Mouse (Mus musculus) heart, adult 2 months (tissue): ENCODE data around the gene Apool. TPM values are rescaled to one million over a fixed set of nuclear protein-coding genes. Genes with fewer than 3 reads are reported as not detected.
A peak's percentile ranks its signal among the peaks of the same experiment; 100 is the strongest.
"Not testable (repeated sequence)": the region's sequence is repeated elsewhere in the genome, so short reads cannot be mapped to it uniquely, and the experiment has no call there.

Experiments
- DNase-seq, 2 experiments: peaks; one replicate each; pipeline ENCODE4 v3.0.0; 2021
- H3K27ac ChIP-seq: fragments of 200-600 bp; 2 replicates; pipeline ENCODE4 v1.8.1; 2022
- H3K27me3 ChIP-seq: fragments of 200-500 bp; 2 replicates; pipeline ENCODE4 v1.6.1; 2012; ENCODE audit warnings: mild to moderate bottlenecking, low read length, inconsistent platforms, mixed read lengths; ENCODE audit not compliant: control insufficient read depth, insufficient read depth
- H3K36me3 ChIP-seq: fragments of 200-500 bp; 2 replicates; pipeline ENCODE4 v1.6.1; 2012; ENCODE audit warnings: low read length, inconsistent platforms; ENCODE audit not compliant: control insufficient read depth, insufficient read depth
- H3K4me1 ChIP-seq: fragments of 200-500 bp; 2 replicates; pipeline ENCODE4 v1.6.1; 2011; ENCODE audit warnings: low read length; ENCODE audit not compliant: control insufficient read depth, insufficient read depth
- H3K4me3 ChIP-seq: fragments of 200-600 bp; 2 replicates; pipeline ENCODE4 v1.8.1; 2022
- H3K79me2 ChIP-seq: fragments of 200-500 bp; replicated peaks from 2 replicates; pipeline ENCODE4 v1.6.1; 2012; ENCODE audit warnings: mild to moderate bottlenecking, inconsistent platforms, low read length, moderate library complexity, mixed read lengths; ENCODE audit not compliant: control insufficient read depth, insufficient read depth
- H3K9ac ChIP-seq: fragments of 200-500 bp; 2 replicates; pipeline ENCODE4 v1.6.1; 2012; ENCODE audit warnings: low read depth, mild to moderate bottlenecking, control low read depth, inconsistent platforms, low read length, mixed read lengths
- CTCF ChIP-seq: fragments of 200-600 bp; IDR thresholded peaks from 2 replicates; pipeline ENCODE4 v1.8.1; 2022; ENCODE audit warnings: antibody characterized with exemption, mild to moderate bottlenecking, moderate library complexity
- EP300 ChIP-seq: fragments of 200-500 bp; IDR thresholded peaks from 2 replicates; pipeline ENCODE4 v1.6.1; 2011; ENCODE audit warnings: low read depth, low read length, control low read depth; ENCODE audit not compliant: insufficient read depth
- POLR2A ChIP-seq: fragments of 200-500 bp; IDR thresholded peaks from 2 replicates; pipeline ENCODE4 v1.6.1; 2011; ENCODE audit warnings: mild to moderate bottlenecking, low read depth, low read length, control low read depth; ENCODE audit not compliant: insufficient read depth
- WGBS: fragments of 180-500 bp; shearing (Covaris S2); methylation state at CpG from one replicate; pipeline ENCODE4 v1.1.7; 2018; 5-methylcytosine and 5-hydroxymethylcytosine counted together
- intact Hi-C: fragments of 180-260 bp; cut with DNase I; formaldehyde crosslinking; loops from one replicate; pipeline ENCODE4 v1.15.1; 2025
- polyA plus RNA-seq: library from polyadenylated mRNA; depleted of rRNA; stranded (reverse); fragments of >200 nt; gene quantifications from 2 replicates; pipeline ENCODE4 v1.2.3, GENCODE M21; 2012; rRNA removed
- total RNA-seq, 2 experiments: library from RNA; stranded (reverse); gene quantifications; 2 replicates each; pipeline ENCODE4 v1.2.3; 2021

Gene Apool
- total and polyA plus RNA-seq, 3 experiments: 16.2 to 66.6 (median 60.0) TPM

GRCm38 (mm10) chrX:112347467-112348394 is 36.6 kb downstream of the Apool start:
- Histone ChIP-seq H3K9ac (no peak overlapping the region), H3K27me3 (no peaks in the 10 kb centered on the region), H3K79me2 (no peaks in the 10 kb centered on the region), H3K4me3 (no peak overlapping the region), H3K36me3 (no peaks in the 10 kb centered on the region), H3K27ac (no peak overlapping the region), H3K4me1 (no peaks in the 10 kb centered on the region)
- intact Hi-C loops: no loop called here
- DNase-seq: no peak
- TF ChIP-seq EP300 (no peak), CTCF (peak; percentile 17; the same call in 1 of the 2 replicates), POLR2A (no peak)
- whole genome bisulfite sequencing: 73% methylated on average over 4 of the region's 4 CpGs

DNA sequence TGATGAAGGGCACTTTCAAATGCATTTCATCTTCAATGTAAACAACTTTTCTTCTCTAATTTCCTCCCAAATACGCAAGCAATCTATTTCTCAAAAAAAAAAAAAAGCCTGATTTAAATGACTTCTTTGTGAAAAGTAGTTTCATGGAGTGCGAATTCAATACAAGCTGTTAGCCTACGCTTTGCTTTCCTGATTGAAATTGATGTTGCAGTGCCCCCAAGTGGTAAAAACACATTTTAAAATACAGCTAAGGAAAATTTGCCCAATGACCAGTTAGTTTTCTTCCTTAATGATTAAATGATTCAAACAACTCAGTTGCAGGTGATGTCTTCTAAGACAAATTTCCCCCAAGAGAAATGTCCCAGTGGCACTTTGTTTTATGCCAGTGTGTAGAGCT is 37.3 kb downstream of the Apool start:
- intact Hi-C loops: no loop called here
- Histone ChIP-seq H3K4me3 (no peak overlapping the region), H3K79me2 (no peaks in the 10 kb centered on the region), H3K27me3 (no peaks in the 10 kb centered on the region), H3K4me1 (no peaks in the 10 kb centered on the region), H3K9ac (no peak overlapping the region), H3K36me3 (no peaks in the 10 kb centered on the region), H3K27ac (no peak overlapping the region)
- DNase-seq: no peak
- 46% methylated on average over 3 of the region's 3 CpGs for WGBS
- TF ChIP-seq POLR2A (no peak), EP300 (no peak), CTCF (peak; percentile 72)

- Histone ChIP-seq H3K27ac (no peak overlapping the region), H3K9ac (no peak overlapping the region), H3K27me3 (no peaks in the 10 kb centered on the region), H3K36me3 (no peaks in the 10 kb centered on the region), H3K4me3 (no peak overlapping the region), H3K79me2 (no peaks in the 10 kb centered on the region), H3K4me1 (no peaks in the 10 kb centered on the region)
- WGBS: 38% methylated on average over 4 of the region's 4 CpGs
- intact Hi-C loops: no loop called here
- TF ChIP-seq CTCF (peak; percentile 63), POLR2A (no peak)
- DNase-seq: no peak
Measured at GRCm38 (mm10) chrX:112368426-112368825, 57.3 kb downstream of the Apool start.

GRCm38 (mm10) chrX:112370577-112371410 is 59.7 kb downstream of the Apool start:
- not testable (repeated sequence) for H3K27me3 ChIP-seq

DNA sequence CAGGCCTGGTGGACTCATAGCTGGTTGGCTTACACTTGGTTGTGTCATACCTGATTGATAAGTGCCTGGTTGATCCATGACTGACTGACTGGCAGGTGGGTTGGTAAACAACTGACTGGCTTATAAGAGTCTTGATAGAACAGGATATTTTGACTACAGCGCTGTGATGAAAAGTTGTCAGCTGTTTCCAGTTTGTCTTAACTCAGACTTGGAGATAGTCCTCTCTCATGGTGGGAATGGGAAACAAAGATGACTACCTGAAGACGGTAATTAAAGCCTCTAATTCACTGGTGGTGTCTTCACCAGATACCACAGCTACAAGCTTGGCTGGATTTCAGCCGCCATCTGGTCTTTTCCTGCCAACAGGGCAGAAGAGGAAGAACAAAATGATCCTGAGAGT is 95.5 kb downstream of the Apool start, which contains the start of gene Satl1:
Gene Satl1 (minus strand): TSS at position 101 of the 400 bp plus-strand sequence.
- H3K27ac ChIP-seq: no peak within 1 kb of the TSS
- no peaks in the 10 kb centered on the region for H3K36me3 ChIP-seq
- H3K79me2 ChIP-seq: no peaks in the 10 kb centered on the region
- no peaks in the 10 kb centered on the region for H3K4me1 ChIP-seq
- 87% methylated on average over 3 of the region's 3 CpGs for WGBS
- intact Hi-C loops: no loop called here
- TF ChIP-seq EP300 (no peak), POLR2A (no peak), CTCF (no peak)
- H3K9ac ChIP-seq: no peak within 1 kb of the TSS
- H3K4me3 ChIP-seq: no peak within 1 kb of the TSS
- DNase-seq: no peak
- no peaks in the 10 kb centered on the region for H3K27me3 ChIP-seq

More at GRCm38 (mm10) chrX:112370577-112371410, 59.7 kb downstream of the Apool start:
- intact Hi-C loops, H3K36me3 ChIP-seq, H3K4me1 ChIP-seq, H3K27ac ChIP-seq, H3K9ac ChIP-seq, H3K79me2 ChIP-seq, H3K4me3 ChIP-seq: not testable (repeated sequence)
- DNase-seq: peak; percentile 24 to 49
- WGBS: 82% methylated on average over 5 of the region's 5 CpGs

GRCm38 (mm10) chrX:112412309-112412708 is 101.2 kb downstream of the Apool start:
- Histone ChIP-seq H3K4me1 (no peaks in the 10 kb centered on the region), H3K27ac (no peak overlapping the region), H3K9ac (no peak overlapping the region), H3K4me3 (no peak overlapping the region), H3K36me3 (no peaks in the 10 kb centered on the region), H3K27me3 (no peaks in the 10 kb centered on the region), H3K79me2 (no peaks in the 10 kb centered on the region)
- WGBS: 52% methylated on average over 2 of the region's 2 CpGs
- TF ChIP-seq EP300 (no peak), CTCF (no peak), POLR2A (no peak)
- no peak for DNase-seq
- intact Hi-C loops: no loop called here

Other genes with a start within 250 kb of the Apool start
- gene 4933403O08Rik, start 72.3 kb upstream of the Apool start, total RNA-seq: not detected
- not detected in 2 replicates for gene 4933403O08Rik, start 72.3 kb upstream of the Apool start, polyA plus RNA-seq
- not detected for gene Satl1, start 95.4 kb downstream of the Apool start, total RNA-seq
- gene Satl1, start 95.4 kb downstream of the Apool start, polyA plus RNA-seq: not detected in 2 replicates
- not detected for gene 2010106E10Rik, start 183.9 kb downstream of the Apool start, total RNA-seq
- gene 2010106E10Rik, start 183.9 kb downstream of the Apool start, polyA plus RNA-seq: not detected in 2 replicates